Mouse (Mus musculus): ENCODE data around the gene Sorl1.

- TF ChIP-seq CTCF (IDR thresholded peaks at IDR 0.05; ENCODE audit: low read depth) (no peak), EP300 (IDR thresholded peaks at IDR 0.05; ENCODE audit: low read depth) (no peak)
Measured at GRCm38 (mm10) chr9:42112691-42113090, 11.4 kb downstream of the Sorl1 start.
